Mouse (Mus musculus) kidney, adult 2 months (tissue): ENCODE measurements around the gene Galnt12. TPM values are rescaled to one million over a fixed set of nuclear protein-coding genes. Genes with fewer than 3 reads are reported as not detected.
A peak's percentile ranks its signal among the peaks of the same experiment; 100 is the strongest.

ENCODE experiments used
- DNase-seq: peaks from one replicate; pipeline ENCODE4 v3.0.0; 2021
- H3K27ac ChIP-seq: fragments of 200-500 bp; 2 replicates; pipeline ENCODE4 v1.5.1; 2012; ENCODE audit warnings: low read depth, low read length, control low read depth, inconsistent platforms; ENCODE audit not compliant: insufficient read depth
- H3K27me3 ChIP-seq: fragments of 200-500 bp; replicated peaks from 2 replicates; pipeline ENCODE4 v1.6.1; 2012; ENCODE audit warnings: mild to moderate bottlenecking, moderate library complexity, low read length, inconsistent platforms; ENCODE audit not compliant: control insufficient read depth, insufficient read depth
- H3K36me3 ChIP-seq: fragments of 200-500 bp; 2 replicates; pipeline ENCODE4 v1.6.1; 2012; ENCODE audit warnings: mild to moderate bottlenecking, moderate library complexity, low read length, inconsistent platforms; ENCODE audit not compliant: control insufficient read depth, insufficient read depth
- H3K4me1 ChIP-seq: fragments of 200-500 bp; 2 replicates; pipeline ENCODE4 v1.6.1; 2011; ENCODE audit warnings: low read length; ENCODE audit not compliant: control insufficient read depth, insufficient read depth
- H3K4me3 ChIP-seq: fragments of 200-500 bp; 2 replicates; pipeline ENCODE4 v1.5.1; 2011; ENCODE audit warnings: mild to moderate bottlenecking, low read depth, low read length, control low read depth; ENCODE audit not compliant: insufficient read depth
- CTCF ChIP-seq: fragments of 200-500 bp; conservative IDR thresholded peaks from 2 replicates; pipeline ENCODE4 v1.5.1; 2011; ENCODE audit warnings: low read depth, mild to moderate bottlenecking, control low read depth, low read length, moderate library complexity, mixed read lengths; ENCODE audit not compliant: insufficient read depth, insufficient read length
- POLR2A ChIP-seq: fragments of 200-500 bp; IDR thresholded peaks from one replicate; pipeline ENCODE4 v1.6.1; 2011; ENCODE audit warnings: low read depth, low read length, control low read depth
- WGBS: fragments of 180-500 bp; shearing (Covaris S2); methylation state at CpG from one replicate; pipeline ENCODE4 v1.1.7; 2018; 5-methylcytosine and 5-hydroxymethylcytosine counted together
- polyA plus RNA-seq: library from polyadenylated mRNA; depleted of rRNA; stranded (reverse); fragments of >200 nt; gene quantifications from 2 replicates; pipeline ENCODE4 v1.2.3, GENCODE M21; 2012

Galnt12 gene
- polyA plus RNA-seq, 1 experiment: 3.6 TPM

- Histone ChIP-seq H3K27ac (no peak overlapping the region), H3K36me3 (no peaks in the 10 kb centered on the region), H3K4me1 (no peaks in the 10 kb centered on the region), H3K27me3 (no peaks in the 10 kb centered on the region), H3K4me3 (no peak overlapping the region)
- TF ChIP-seq CTCF (no peak), POLR2A (no peak)
- WGBS: 85% methylated on average over 8 of the region's 8 CpGs
- no peak for DNase-seq
These were observed 38.7 kb downstream of the Galnt12 start for GRCm38 (mm10) chr4:47130111-47131050.

GRCm38 (mm10) chr4:47131931-47132330 is 40.2 kb downstream of the Galnt12 start:
- no peak for DNase-seq
- H3K36me3 ChIP-seq: no peaks in the 10 kb centered on the region
- H3K27me3 ChIP-seq: no peaks in the 10 kb centered on the region
- 70% methylated on average over 3 of the region's 3 CpGs for WGBS
- H3K4me1 ChIP-seq: no peaks in the 10 kb centered on the region
- peak overlapping the region; percentile 45 for H3K27ac ChIP-seq
- no peak for TF ChIP-seq CTCF
- no peak for TF ChIP-seq POLR2A
- no peak overlapping the region for H3K4me3 ChIP-seq

- Histone ChIP-seq H3K4me3 (no peak overlapping the region), H3K27me3 (no peaks in the 10 kb centered on the region), H3K36me3 (no peaks in the 10 kb centered on the region), H3K4me1 (0 out of 2 replicates have a peak, but pooled peaks cover 4% of the 10 kb centered on the region), H3K27ac (peak overlapping the region; percentile 28; the same call in 1 of the 2 replicates)
- 58% methylated on average over 3 of the region's 3 CpGs for WGBS
- DNase-seq: peak; percentile 67
- TF ChIP-seq CTCF (no peak), POLR2A (no peak)
These were observed 40.7 kb downstream of the Galnt12 start for GRCm38 (mm10) chr4:47132413-47132812.

GRCm38 (mm10) chr4:47136699-47137101 is 45.0 kb downstream of the Galnt12 start:
- Histone ChIP-seq H3K27me3 (no peaks in the 10 kb centered on the region), H3K27ac (peak overlapping the region; percentile 73), H3K36me3 (no peaks in the 10 kb centered on the region), H3K4me3 (no peak overlapping the region), H3K4me1 (0 out of 2 replicates have a peak, but pooled peaks cover 4% of the 10 kb centered on the region)
- peak; percentile 87 for DNase-seq
- TF ChIP-seq POLR2A (no peak), CTCF (no peak)
- 69% methylated on average over 8 of the region's 8 CpGs for WGBS

- Histone ChIP-seq H3K4me1 (0 out of 2 replicates have a peak, but pooled peaks cover 4% of the 10 kb centered on the region), H3K36me3 (no peaks in the 10 kb centered on the region), H3K27ac (peak overlapping the region; percentile 71), H3K27me3 (no peaks in the 10 kb centered on the region), H3K4me3 (no peak overlapping the region)
- TF ChIP-seq CTCF: no peak
- TF ChIP-seq POLR2A: no peak
- DNase-seq: peak; percentile 47
- 57% methylated on average over 5 of the region's 5 CpGs for WGBS
These were observed 45.8 kb downstream of the Galnt12 start for GRCm38 (mm10) chr4:47137479-47137878.

GRCm38 (mm10) chr4:47138411-47138810 is 46.7 kb downstream of the Galnt12 start:
- 87% methylated on average over 7 of the region's 7 CpGs for WGBS
- H3K27me3 ChIP-seq: no peaks in the 10 kb centered on the region
- no peaks in the 10 kb centered on the region for H3K36me3 ChIP-seq
- DNase-seq: no peak
- no peak overlapping the region for H3K27ac ChIP-seq
- no peak for TF ChIP-seq CTCF
- no peak for TF ChIP-seq POLR2A
- H3K4me1 ChIP-seq: 0 out of 2 replicates have a peak, but pooled peaks cover 4% of the 10 kb centered on the region
- H3K4me3 ChIP-seq: no peak overlapping the region
